Mouse (Mus musculus) bone marrow macrophage, adult 2 months (primary cell): Measurements from ENCODE around the gene Slc9a4. TPM values are rescaled to one million over a fixed set of nuclear protein-coding genes. Genes with fewer than 3 reads are reported as not detected.
A peak's percentile ranks its signal among the peaks of the same experiment; 100 is the strongest.
"Not testable (repeated sequence)": the region's sequence is repeated elsewhere in the genome, so short reads cannot be mapped to it uniquely, and the experiment has no call there.

Source experiments
- H3K27ac ChIP-seq: 2 replicates; pipeline ENCODE4 v1.5.1; 2012; ENCODE audit warnings: low read depth, low read length; ENCODE audit not compliant: insufficient read depth
- H3K4me1 ChIP-seq: 2 replicates; pipeline ENCODE4 v1.6.1; 2012; ENCODE audit warnings: low read length; ENCODE audit not compliant: control insufficient read depth, insufficient read depth
- H3K4me3 ChIP-seq: 2 replicates; pipeline ENCODE4 v1.5.1; 2012; ENCODE audit warnings: mild to moderate bottlenecking, low read length, moderate library complexity; ENCODE audit not compliant: insufficient read depth
- CTCF ChIP-seq: IDR thresholded peaks from 2 replicates; pipeline ENCODE4 v1.5.1; 2012; ENCODE audit warnings: low read depth, mild to moderate bottlenecking, low read length, moderate library complexity
- POLR2A ChIP-seq: IDR thresholded peaks from 2 replicates; pipeline ENCODE4 v1.6.1; 2012; ENCODE audit warnings: mild to moderate bottlenecking, low read depth, low read length, borderline replicate concordance
- polyA plus RNA-seq: library from polyadenylated mRNA; stranded (reverse); fragments of >200 nt; gene quantifications from 2 replicates; pipeline ENCODE4 v1.2.4, GENCODE M21; 2012; ENCODE audit not compliant: missing spikeins, insufficient read depth, insufficient read length

Gene Slc9a4
- polyA plus RNA-seq, 1 experiment, result 0.83 TPM

- no peak for TF ChIP-seq POLR2A
- no peak for TF ChIP-seq CTCF
Measured at GRCm38 (mm10) chr1:40648234-40648633, 68.4 kb downstream of the Slc9a4 start.

GRCm38 (mm10) chr1:40650803-40651497, 71.1 kb downstream of the Slc9a4 start:
- Histone ChIP-seq H3K27ac (no peak overlapping the region), H3K4me3 (no peak overlapping the region), H3K4me1 (no peaks in the 10 kb centered on the region)
- TF ChIP-seq POLR2A (no peak), CTCF (no peak)

More at GRCm38 (mm10) chr1:40648234-40648633, 68.4 kb downstream of the Slc9a4 start:
- no peak overlapping the region for H3K27ac ChIP-seq
- no peaks in the 10 kb centered on the region for H3K4me1 ChIP-seq
- no peak overlapping the region for H3K4me3 ChIP-seq

DNA sequence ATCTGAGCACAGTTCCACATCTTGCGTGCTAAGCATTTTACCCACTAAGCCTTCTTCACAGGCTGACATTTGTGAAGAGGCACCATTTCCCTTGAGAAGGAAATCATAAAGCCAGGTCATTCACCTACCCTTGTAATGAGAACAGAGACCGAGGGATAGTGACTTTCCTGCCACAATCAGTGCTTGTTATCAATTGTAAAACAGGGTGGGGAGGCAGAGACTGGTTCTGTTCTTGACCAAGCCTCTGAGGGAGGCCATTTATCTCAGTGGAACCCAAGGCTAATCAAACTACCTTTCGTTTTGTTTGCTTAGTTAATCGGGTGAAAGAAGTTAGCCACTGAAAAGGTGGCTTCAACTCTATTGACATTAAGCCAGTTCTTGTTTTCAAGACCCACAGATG, 77.2 kb downstream of the Slc9a4 start:
- H3K27ac ChIP-seq, result no peak overlapping the region
- H3K4me3 ChIP-seq, result no peak overlapping the region
- no peaks in the 10 kb centered on the region for H3K4me1 ChIP-seq
- no peak for TF ChIP-seq CTCF
- no peak for TF ChIP-seq POLR2A

DNA sequence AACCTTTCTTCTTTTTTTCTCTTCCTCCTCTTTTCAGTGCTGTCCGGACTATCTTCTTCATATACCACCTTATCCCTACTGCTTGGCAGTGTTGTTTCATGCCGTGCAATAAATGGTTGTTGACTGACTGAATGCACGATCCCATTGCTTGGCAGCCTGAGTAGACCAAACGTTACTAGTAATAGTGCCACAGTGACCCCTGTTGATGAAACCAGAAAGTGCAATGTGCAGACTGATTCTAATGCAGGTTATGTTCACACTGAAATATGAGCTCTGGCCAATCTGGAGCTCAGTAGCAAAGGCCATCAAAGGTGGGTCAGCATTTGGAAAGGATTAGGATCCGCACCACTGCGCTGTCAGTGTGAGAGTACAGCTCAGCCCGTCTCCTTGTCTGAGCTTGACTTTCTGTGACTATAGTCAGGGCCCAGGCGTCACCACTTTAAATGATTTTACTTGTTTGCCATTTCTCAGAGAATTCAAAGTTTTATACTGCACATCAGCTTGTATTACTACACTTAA, 78.2 kb downstream of the Slc9a4 start:
- no peak for TF ChIP-seq POLR2A
- TF ChIP-seq CTCF, result 0 out of 2 replicates have a peak, but pooled peaks have one; percentile 15
- Histone ChIP-seq H3K4me3 (no peak overlapping the region), H3K4me1 (no peaks in the 10 kb centered on the region), H3K27ac (no peak overlapping the region)

GRCm38 (mm10) chr1:40659017-40659416, 79.1 kb downstream of the Slc9a4 start:
- no peak overlapping the region for H3K4me3 ChIP-seq
- H3K27ac ChIP-seq, result no peak overlapping the region
- H3K4me1 ChIP-seq, result no peaks in the 10 kb centered on the region
- TF ChIP-seq POLR2A, result no peak
- TF ChIP-seq CTCF, result no peak

GRCm38 (mm10) chr1:40659496-40659895, 79.6 kb downstream of the Slc9a4 start:
- Histone ChIP-seq H3K4me1 (no peaks in the 10 kb centered on the region), H3K4me3 (no peak overlapping the region), H3K27ac (no peak overlapping the region)
- TF ChIP-seq POLR2A, result no peak
- no peak for TF ChIP-seq CTCF

- Histone ChIP-seq H3K4me3 (no peak overlapping the region), H3K4me1 (no peaks in the 10 kb centered on the region), H3K27ac (no peak overlapping the region)
- TF ChIP-seq CTCF, result no peak
- TF ChIP-seq POLR2A, result no peak
Measured at GRCm38 (mm10) chr1:40660838-40661237, 81.0 kb downstream of the Slc9a4 start.

- TF ChIP-seq POLR2A, result no peak
- Histone ChIP-seq H3K4me3 (no peak overlapping the region), H3K4me1 (no peaks in the 10 kb centered on the region), H3K27ac (no peak overlapping the region)
Measured at GRCm38 (mm10) chr1:40665401-40666370, 85.8 kb downstream of the Slc9a4 start.

- not testable (repeated sequence) for H3K27ac ChIP-seq, H3K4me1 ChIP-seq
Measured at GRCm38 (mm10) chr1:40667442-40667841, 87.6 kb downstream of the Slc9a4 start.

DNA sequence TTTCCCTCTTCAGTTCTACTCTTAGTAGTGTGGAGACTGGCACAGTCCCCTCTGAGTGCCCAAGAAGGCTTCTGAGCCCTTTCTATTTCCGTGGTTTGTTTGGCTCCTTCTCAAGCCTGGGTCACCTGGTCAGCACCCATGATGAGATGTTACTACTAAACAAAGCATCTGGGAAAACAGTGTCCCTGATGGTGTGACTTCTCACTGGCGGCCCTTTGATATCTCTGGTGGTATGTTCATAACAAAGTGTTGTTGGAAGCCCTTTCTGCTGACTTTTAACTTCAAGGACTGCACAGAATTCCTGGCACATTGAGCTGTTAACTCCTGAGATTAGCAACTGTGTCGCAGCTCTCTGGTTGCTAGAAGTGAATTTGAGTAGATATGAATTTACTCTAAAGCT, 90.1 kb downstream of the Slc9a4 start:
- no peak overlapping the region for H3K4me3 ChIP-seq
- no peaks in the 10 kb centered on the region for H3K4me1 ChIP-seq
- TF ChIP-seq POLR2A, result no peak
- TF ChIP-seq CTCF, result no peak
- H3K27ac ChIP-seq, result no peak overlapping the region

More at GRCm38 (mm10) chr1:40667442-40667841, 87.6 kb downstream of the Slc9a4 start:
- H3K4me3 ChIP-seq, result not testable (repeated sequence)
